Mouse (Mus musculus) embryonic facial prominence, embryonic 14.5 days (tissue): ENCODE measurements around the gene Dab1. TPM values are rescaled to one million over a fixed set of nuclear protein-coding genes. Genes with fewer than 3 reads are reported as not detected.

Experiments used
- ATAC-seq: fragments of 200-750 bp; cut with Nextera tagmentation; 2 replicates; pipeline ENCODE4 v1.8.0; 2017; ENCODE audit warnings: low read depth, moderate number of reproducible peaks, moderate TSS enrichment
- DNase-seq: peaks from one replicate; pipeline ENCODE4 v3.0.0-alpha.2; 2015; ENCODE audit warnings: low spot score
- H3K27ac ChIP-seq: fragments of 300-500 bp; sonication (generic); replicated peaks from 2 replicates; pipeline ENCODE4 v1.5.1; 2014; ENCODE audit warnings: low read depth, mild to moderate bottlenecking, low read length, moderate library complexity
- H3K27me3 ChIP-seq: fragments of 300-500 bp; sonication (generic); replicated peaks from 2 replicates; pipeline ENCODE4 v1.6.1; 2014; ENCODE audit warnings: low read length; ENCODE audit not compliant: control insufficient read depth, insufficient read depth
- H3K36me3 ChIP-seq: fragments of 300-500 bp; sonication (generic); 2 replicates; pipeline ENCODE4 v1.6.1; 2014; ENCODE audit warnings: low read length, mixed read lengths; ENCODE audit not compliant: control insufficient read depth, insufficient read depth
- H3K4me1 ChIP-seq: fragments of 300-500 bp; sonication (generic); 2 replicates; pipeline ENCODE4 v1.6.1; 2014; ENCODE audit warnings: antibody characterized with exemption, low read length; ENCODE audit not compliant: control insufficient read depth, insufficient read depth
- H3K4me2 ChIP-seq: fragments of 300-500 bp; sonication (generic); 2 replicates; pipeline ENCODE4 v1.6.1; 2014; ENCODE audit warnings: low read depth, mild to moderate bottlenecking, low read length, moderate library complexity, mixed read lengths
- H3K4me3 ChIP-seq: fragments of 300-500 bp; sonication (generic); 2 replicates; pipeline ENCODE4 v1.5.1; 2014; ENCODE audit warnings: low read depth, mild to moderate bottlenecking, low read length
- H3K9ac ChIP-seq: fragments of 300-500 bp; sonication (generic); 2 replicates; pipeline ENCODE4 v1.6.1; 2014; ENCODE audit warnings: low read depth, mild to moderate bottlenecking, low read length, moderate library complexity, mixed read lengths
- H3K9me3 ChIP-seq: fragments of 300-500 bp; sonication (generic); 2 replicates; pipeline ENCODE4 v1.6.1; 2016; ENCODE audit warnings: low read length; ENCODE audit not compliant: control insufficient read depth
- WGBS: fragments of 180-500 bp; shearing (Covaris S2); extraction: QIAGEN DNeasy Blood & Tissue Kit; methylation state at CpG from one replicate; pipeline ENCODE4 v1.1.7; 2014; 5-methylcytosine and 5-hydroxymethylcytosine counted together
- polyA plus RNA-seq: library from polyadenylated mRNA; unstranded; fragments of >200 nt; fragmentation: Nextera tagmentation; extraction: Ambion mirVana; gene quantifications from 2 replicates; pipeline ENCODE4 v1.2.1, GENCODE M21; 2014

Gene Dab1
- polyA plus RNA-seq, 1 experiment from 2014 or later, result 7.5 TPM

DNA sequence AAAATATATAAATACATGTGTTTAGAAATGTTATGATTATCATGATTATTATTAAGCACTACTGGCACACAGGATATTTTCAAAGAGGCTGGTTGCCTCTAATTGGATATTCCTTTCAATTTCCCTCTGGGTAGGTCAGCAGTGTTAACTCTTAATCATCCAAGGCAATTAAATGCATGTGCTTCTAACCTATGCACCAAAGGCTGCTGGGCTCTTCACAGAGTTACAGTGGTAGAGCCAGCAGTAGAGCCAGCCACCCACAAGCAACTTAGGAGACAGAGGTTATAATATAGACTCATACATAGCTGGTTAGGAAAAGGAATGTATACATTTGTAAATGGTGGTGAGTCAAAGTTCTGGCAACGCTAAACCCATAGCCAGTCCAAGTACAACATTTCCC, 408.1 kb downstream of the Dab1 start:
- no peak overlapping the region for H3K4me2 ChIP-seq
- H3K36me3 ChIP-seq, result no peaks in the 10 kb centered on the region
- H3K27ac ChIP-seq, result no peak overlapping the region
- ATAC-seq (no peak), DNase-seq (no peak)
- 81% methylated on average over 1 of the region's 1 CpGs for WGBS
- H3K9me3 ChIP-seq, result no peaks in the 10 kb centered on the region
- no peaks in the 10 kb centered on the region for H3K4me1 ChIP-seq
- no peak overlapping the region for H3K9ac ChIP-seq
- H3K27me3 ChIP-seq, result no peaks in the 10 kb centered on the region
- H3K4me3 ChIP-seq, result no peak overlapping the region

DNA sequence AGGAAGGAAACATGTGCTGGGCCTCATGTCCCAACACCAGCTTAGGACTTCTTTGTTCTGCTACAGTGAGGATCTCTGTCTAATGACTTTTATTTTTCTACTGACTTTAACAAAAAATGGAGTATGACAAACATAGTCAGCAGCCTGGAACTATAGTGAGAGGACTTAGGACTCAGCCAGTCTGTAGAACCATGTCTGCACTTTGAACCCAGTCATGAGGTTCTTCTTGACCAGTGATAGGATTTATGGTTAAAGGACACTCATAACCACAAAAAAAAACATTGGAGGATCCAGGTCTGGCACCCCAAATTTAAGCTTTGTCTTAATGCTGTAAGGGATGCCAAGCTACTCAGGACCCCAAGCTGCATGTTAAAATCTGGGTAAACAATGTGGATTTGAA, 416.9 kb downstream of the Dab1 start:
- Histone ChIP-seq H3K27me3 (no peaks in the 10 kb centered on the region), H3K4me2 (no peak overlapping the region), H3K9ac (no peak overlapping the region), H3K9me3 (no peaks in the 10 kb centered on the region), H3K4me1 (no peaks in the 10 kb centered on the region), H3K4me3 (no peak overlapping the region), H3K36me3 (no peaks in the 10 kb centered on the region), H3K27ac (no peak overlapping the region)
- no peak for DNase-seq
- ATAC-seq, result no peak

DNA sequence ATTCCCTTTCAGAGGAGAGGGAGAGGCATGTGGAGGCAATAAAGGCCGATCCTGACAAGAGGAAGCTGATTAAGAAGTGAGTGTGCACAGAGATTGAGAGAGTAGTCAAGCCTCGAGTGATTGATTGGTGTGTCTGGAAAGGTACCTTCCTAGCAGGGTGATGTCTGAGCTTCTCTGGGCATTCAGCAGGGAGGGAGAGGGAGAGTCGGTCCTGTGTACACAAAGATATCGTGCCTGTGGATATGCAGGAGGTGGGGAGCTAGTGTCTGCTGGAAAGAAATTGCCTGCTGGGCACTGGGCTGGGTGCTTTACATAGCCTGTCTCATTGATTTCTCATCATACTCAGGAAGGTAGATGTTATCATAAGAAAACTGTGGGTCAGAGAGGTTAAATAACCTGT, 420.4 kb downstream of the Dab1 start:
- no peak for ATAC-seq

DNA sequence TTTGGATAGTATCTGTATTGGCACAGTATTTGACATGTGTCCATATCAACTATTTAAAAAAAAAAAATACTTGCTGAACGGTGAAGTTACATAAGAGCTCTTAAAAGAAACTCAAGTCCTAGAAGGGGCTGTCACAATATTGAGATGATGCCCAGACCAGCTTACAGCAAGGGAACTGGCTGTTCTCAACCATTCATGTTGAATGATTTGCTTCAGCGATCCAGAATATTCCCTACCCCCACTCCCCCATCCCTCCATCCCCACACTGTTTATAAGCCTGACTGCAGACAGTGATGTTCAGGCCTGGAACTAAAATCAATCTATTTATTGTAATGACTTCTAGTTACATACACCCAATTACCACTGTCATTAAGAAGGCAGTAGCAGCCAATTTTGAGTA, 424.3 kb downstream of the Dab1 start:
- 77% methylated on average over 2 of the region's 2 CpGs for WGBS
- no peak for DNase-seq
- Histone ChIP-seq H3K4me3 (no peak overlapping the region), H3K9me3 (no peaks in the 10 kb centered on the region), H3K27me3 (no peaks in the 10 kb centered on the region), H3K4me2 (no peak overlapping the region), H3K4me1 (peaks cover 5% of the 10 kb centered on the region; the same call in 1 of the 2 replicates), H3K27ac (no peak overlapping the region), H3K9ac (no peak overlapping the region), H3K36me3 (no peaks in the 10 kb centered on the region)
- ATAC-seq, result no peak

More for the DNA sequence above, 420.4 kb downstream of the Dab1 start:
- Histone ChIP-seq H3K4me1 (peaks cover 5% of the 10 kb centered on the region; the same call in 1 of the 2 replicates), H3K4me3 (no peak overlapping the region), H3K4me2 (no peak overlapping the region), H3K27me3 (no peaks in the 10 kb centered on the region), H3K36me3 (no peaks in the 10 kb centered on the region), H3K9me3 (no peaks in the 10 kb centered on the region), H3K9ac (no peak overlapping the region), H3K27ac (no peak overlapping the region)
- 44% methylated on average over 4 of the region's 4 CpGs for WGBS
- no peak for DNase-seq

DNA sequence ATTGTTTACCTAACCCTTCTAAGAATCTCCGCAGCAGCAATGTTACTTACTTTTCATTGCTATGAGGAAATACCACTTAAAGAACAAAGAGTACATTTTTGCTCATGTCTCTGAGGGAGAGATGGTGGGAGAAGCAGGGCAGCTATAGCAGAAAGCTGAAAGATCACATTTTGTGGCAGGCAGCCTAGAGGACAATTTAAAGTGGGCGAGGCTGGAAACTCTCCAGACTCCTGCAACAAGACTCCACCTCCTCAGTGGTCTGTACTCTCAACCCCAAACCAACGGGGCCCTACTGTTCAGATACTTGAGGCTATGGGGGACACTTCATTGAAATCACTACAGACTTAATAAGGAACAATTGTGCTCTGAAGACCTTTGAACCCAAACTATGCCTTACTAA, 425.5 kb downstream of the Dab1 start:
- DNase-seq (peak; percentile 56), ATAC-seq (no peak)
- WGBS, result 26% methylated on average over 3 of the region's 3 CpGs
- H3K4me2 ChIP-seq, result no peak overlapping the region
- H3K36me3 ChIP-seq, result no peaks in the 10 kb centered on the region
- H3K27me3 ChIP-seq, result no peaks in the 10 kb centered on the region
- no peak overlapping the region for H3K9ac ChIP-seq
- H3K4me1 ChIP-seq, result peaks cover 5% of the 10 kb centered on the region; the same call in 1 of the 2 replicates
- no peak overlapping the region for H3K4me3 ChIP-seq
- H3K9me3 ChIP-seq, result no peaks in the 10 kb centered on the region
- H3K27ac ChIP-seq, result no peak overlapping the region

DNA sequence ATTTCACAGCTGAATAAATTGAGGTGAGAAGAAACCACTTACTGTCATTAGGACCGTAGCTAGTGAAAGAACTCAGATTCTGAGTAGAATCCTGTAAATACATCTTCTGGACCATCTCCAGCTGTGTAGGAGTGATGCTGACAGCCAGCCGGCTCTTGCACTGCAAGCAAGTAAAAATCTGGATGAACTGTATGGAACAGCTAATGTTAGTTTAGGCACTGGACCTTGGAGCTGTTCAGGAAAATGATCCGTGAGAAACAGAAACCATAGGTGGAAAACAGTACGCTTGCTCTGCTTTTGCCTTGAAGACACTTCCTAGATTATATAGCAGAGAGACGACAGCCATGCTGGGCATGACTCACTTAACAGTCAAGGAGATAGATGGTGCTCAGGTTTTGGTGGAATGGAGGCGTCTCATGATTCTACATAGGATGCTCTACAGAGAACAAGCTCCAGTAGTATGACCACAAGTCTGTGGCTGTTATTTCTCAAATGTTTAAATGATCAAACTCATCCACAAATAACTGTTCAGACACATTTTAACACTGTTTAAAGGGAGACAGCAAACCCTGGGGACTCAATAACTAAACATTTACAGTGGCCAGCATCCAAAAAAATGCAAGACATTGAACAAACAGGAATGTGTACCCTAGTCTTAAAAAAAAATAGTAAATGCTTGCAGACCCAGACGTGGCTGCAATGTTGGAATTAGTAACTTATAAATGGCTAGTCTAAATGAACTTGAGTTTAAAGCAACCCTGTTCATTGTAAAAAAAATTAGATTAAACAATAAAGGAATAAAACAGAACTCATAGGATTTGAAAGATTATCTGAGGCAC, 429.0 kb downstream of the Dab1 start:
- H3K9ac ChIP-seq, result no peak overlapping the region
- WGBS, result 48% methylated on average over 7 of the region's 7 CpGs
- no peaks in the 10 kb centered on the region for H3K9me3 ChIP-seq
- DNase-seq (peak; percentile 23), ATAC-seq (no peak)
- no peak overlapping the region for H3K4me3 ChIP-seq
- H3K27me3 ChIP-seq, result no peaks in the 10 kb centered on the region
- no peak overlapping the region for H3K4me2 ChIP-seq
- peaks cover 5% of the 10 kb centered on the region; the same call in 1 of the 2 replicates for H3K4me1 ChIP-seq
- no peaks in the 10 kb centered on the region for H3K36me3 ChIP-seq
- H3K27ac ChIP-seq, result no peak overlapping the region

DNA sequence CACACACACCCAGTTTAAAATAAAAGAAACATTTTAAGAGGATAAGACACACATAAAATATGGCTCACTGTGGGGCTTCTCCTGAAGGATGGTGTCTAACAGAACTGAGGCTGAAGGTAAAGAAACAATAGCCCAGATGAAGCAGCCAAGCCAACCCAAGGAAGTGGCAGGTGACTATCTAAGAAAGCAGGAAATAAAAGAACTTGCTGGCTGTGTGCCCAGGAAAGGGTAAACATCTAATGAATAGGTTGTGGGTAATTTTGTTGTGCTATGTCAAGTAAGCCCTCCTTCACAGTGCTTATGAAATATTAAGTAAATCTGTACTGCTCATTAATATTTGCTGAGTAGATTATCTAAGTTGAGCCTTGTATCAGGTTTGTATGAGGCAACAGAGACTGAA, 438.0 kb downstream of the Dab1 start:
- ATAC-seq, result no peak
- Histone ChIP-seq H3K4me3 (no peak overlapping the region), H3K9ac (no peak overlapping the region), H3K27me3 (no peaks in the 10 kb centered on the region), H3K4me1 (no peaks in the 10 kb centered on the region), H3K9me3 (no peaks in the 10 kb centered on the region), H3K27ac (no peak overlapping the region), H3K4me2 (no peak overlapping the region), H3K36me3 (no peaks in the 10 kb centered on the region)
- no peak for DNase-seq

DNA sequence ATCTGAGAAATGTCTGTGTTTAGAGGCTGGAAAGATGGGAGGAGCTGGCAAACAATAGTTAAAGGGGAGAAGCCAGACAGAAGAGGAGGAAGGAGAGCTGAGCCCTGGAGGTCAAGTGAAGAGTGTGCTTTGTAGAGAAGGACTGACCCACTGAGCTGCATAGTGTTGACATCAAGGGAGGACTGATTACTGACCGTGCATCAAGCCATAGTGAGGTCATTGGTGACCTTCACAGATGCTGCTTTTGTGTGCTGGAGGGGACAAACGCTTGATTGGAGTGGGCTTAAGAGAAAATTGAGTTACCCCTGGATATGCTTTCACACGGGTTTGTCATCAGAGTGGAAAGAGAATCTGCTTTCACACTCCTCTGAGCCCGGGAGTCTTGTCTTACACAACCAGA, 440.4 kb downstream of the Dab1 start:
- Histone ChIP-seq H3K9ac (no peak overlapping the region), H3K9me3 (no peaks in the 10 kb centered on the region), H3K27ac (no peak overlapping the region), H3K36me3 (no peaks in the 10 kb centered on the region), H3K4me1 (no peaks in the 10 kb centered on the region), H3K4me2 (no peak overlapping the region), H3K27me3 (no peaks in the 10 kb centered on the region), H3K4me3 (no peak overlapping the region)
- 47% methylated on average over 4 of the region's 4 CpGs for WGBS
- DNase-seq (no peak), ATAC-seq (no peak)

DNA sequence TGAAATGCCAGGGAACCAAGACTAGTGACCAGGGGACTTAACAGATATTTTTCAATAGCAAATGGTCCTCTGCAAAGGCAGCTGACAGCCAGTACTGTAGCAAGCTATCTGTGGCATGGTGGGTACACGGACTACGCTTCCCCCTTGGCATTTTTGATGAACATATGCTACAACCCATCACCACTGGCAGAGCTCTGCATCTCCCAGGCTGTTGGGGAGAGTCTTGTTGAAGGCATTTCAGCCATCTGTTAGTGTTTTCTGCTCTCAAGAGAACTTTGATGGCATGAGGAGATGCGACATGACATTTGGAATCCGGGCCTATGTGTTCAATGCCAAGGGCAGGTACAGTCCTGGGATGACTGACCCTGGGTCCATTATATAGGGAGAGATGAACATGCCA, 443.2 kb downstream of the Dab1 start:
- H3K4me3 ChIP-seq, result no peak overlapping the region

More for the DNA sequence above, 443.2 kb downstream of the Dab1 start:
- Histone ChIP-seq H3K9me3 (no peaks in the 10 kb centered on the region), H3K4me1 (no peaks in the 10 kb centered on the region), H3K36me3 (no peaks in the 10 kb centered on the region), H3K27me3 (no peaks in the 10 kb centered on the region), H3K9ac (no peak overlapping the region), H3K27ac (no peak overlapping the region), H3K4me2 (no peak overlapping the region)
- WGBS, result 85% methylated on average over 4 of the region's 4 CpGs
- no peak for DNase-seq
- ATAC-seq, result no peak
